Mouse (Mus musculus): ENCODE measurements around the gene Cdh13.

DNA sequence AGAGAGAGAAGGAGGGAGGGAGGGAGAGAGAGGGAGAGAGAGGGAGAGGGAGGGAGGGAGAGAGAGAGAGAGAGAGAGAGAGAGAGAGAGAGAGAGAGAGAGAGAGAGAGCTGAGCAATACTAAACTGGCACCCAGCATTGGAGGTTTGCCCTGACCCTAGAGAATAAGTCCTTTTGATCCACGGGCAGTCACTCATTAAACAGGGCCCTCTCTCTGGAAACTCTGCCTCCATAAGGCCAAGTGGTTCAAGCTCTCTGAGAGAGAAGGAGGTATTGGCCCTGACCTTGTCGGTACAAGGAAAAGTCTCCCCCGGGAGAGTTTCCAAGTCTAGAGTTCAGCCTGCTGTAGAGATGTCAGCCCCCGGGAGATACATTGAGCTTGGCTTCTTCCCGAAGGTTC is 564.5 kb downstream of the Cdh13 start:
- TF ChIP-seq CTCF (IDR thresholded peaks at IDR 0.05; ENCODE audit: low read depth) = no peak
- TF ChIP-seq EP300 (IDR thresholded peaks at IDR 0.05; ENCODE audit: low read depth) = no peak

Measured in liver, postnatal 0 days (tissue).